Mouse (Mus musculus) spleen, postnatal 4 days (tissue): Measurements from ENCODE around the gene Pdpk1.
"Not testable (repeated sequence)": the region's sequence is repeated elsewhere in the genome, so short reads cannot be mapped to it uniquely, and the experiment has no call there.

ENCODE experiments used
- DNase-seq, 2 experiments: peaks; one replicate each; pipeline ENCODE4 v3.0.0; 2022; ENCODE audit warnings: low spot score in 2 of 2

The Pdpk1 gene

DNA sequence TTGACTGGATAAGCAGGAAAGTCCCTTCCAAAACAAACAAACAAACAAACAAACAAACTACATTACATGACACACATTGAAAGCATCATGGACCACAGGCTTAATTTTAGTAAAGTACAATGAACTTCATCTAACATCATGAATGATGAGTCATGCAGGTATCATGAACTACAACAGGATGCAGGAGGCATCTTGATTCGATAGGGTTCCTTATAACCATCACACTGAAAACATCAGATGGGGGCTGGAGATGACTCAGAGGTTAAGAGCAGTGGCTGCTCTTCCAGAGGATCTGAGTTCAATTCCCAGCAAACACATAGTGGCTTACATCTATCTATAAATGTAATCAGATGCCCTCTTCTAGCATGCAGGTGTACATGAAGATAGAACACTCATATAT lies 23.1 kb downstream of the Pdpk1 start:
- DNase-seq = no peak

DNA sequence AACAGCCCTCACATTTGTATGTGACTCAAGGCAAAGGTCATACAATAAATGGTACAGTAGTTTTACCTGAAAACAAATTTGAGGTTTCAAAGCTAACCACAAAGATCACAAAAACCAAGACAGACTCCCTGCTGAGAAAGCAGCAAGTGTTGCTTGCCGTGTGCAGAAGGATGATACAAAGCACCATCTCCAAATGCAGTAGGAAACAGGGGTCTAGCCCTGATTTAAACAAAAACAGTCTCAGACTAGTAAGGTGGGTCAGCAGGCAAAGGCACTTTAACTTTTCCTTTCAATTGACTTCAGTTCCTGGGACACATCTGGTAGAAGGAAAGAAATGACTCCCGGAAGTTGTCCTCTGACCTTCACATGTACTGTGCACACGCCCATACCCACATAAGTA lies 23.9 kb downstream of the Pdpk1 start:
- no peak for DNase-seq

DNA sequence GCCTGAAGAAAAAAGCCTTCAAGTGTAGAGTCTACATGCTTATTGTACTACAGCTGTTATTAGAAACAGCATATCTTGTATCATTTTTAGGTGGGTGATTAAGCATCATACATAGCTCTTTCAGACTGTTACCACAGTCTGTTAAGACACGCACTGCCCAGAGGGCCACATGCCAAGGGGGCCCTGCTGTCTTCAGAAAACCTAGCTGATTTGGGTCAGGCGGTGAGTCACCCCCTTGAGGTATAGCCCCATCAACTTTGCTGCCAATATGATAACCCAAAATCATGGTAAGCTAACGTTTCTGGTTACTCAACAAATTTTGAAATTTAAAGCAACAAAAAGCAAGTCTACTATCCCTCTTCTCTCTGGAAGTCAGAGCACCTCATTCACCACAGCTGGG lies 31.3 kb downstream of the Pdpk1 start:
- DNase-seq = no peak

DNA sequence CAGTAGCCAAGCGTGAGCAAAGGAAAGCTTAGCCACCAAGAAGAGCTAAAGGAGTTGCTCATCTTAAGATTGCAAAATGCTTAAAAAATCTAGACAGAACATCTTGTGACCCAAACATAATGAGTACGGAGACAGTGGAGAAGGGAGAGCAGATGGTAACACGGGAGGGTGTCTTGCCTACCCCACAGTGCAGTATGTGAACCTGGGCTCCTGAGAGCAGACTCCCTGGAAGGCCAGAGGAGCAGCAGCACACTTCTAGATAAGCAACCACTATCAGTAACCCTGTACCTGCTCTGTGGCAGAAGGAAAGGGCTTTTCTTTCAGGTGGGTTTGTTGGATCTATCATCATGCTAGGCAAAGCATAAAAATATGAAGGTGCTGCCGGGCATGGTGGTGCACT lies 37.7 kb downstream of the Pdpk1 start:
- no peak for DNase-seq

DNA sequence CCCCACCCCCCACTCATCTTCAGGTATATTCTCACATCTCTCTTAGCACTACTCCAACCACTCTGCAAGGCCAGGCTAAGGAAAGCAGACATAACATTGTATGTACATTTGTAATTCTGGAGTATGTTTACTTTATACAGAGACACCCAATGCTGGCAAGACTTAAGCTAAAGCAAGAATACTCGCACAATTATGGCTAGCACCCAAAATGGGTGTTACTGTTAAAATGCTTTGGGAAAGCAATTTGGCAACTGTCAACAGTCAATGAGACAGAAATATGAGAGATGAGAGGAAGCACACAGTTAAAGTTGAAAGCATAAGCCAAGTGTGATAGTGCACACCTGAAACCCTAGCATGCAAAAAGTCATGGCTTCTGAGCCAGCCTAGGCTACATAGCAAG lies 39.5 kb downstream of the Pdpk1 start:
- no peak for DNase-seq

DNA sequence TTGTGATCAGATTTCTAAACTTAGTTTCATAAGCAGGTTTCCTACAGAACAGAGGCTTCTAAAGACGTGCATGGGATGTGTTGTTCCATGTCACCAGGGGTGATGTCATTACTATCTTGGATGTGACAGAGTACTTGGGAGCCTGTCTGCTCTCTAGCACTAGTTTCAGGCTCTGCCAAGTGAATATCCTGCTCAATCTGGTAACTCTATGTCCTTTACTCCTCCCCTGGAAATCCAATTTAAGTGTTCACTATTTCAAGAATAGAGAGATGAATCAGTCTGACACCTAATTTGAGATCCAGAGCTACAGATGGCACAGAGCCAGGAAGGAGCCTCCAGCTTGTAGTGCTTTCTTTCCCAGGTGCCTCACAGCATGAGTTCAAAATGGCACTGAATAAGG lies 41.8 kb downstream of the Pdpk1 start:
- no peak for DNase-seq

DNA sequence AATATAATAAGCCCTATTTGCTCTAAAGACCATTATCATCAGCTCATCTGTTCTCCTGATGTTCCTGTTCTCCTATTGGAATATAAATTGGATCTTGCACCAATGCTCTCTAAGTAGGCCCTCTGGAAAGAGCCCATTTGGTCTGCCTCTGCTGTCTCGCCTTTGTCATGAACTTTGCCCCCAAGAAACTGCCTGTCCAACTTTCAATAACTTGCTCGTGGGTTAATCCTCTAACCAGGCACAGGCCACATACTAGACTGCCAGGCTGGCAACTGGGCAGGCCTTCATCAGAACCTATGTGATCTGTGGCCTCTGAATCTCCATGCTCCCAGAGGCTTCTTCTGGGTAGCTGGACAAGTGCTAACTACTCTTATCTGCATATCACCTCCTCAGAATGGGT lies 45.6 kb downstream of the Pdpk1 start:
- DNase-seq = no peak

DNA sequence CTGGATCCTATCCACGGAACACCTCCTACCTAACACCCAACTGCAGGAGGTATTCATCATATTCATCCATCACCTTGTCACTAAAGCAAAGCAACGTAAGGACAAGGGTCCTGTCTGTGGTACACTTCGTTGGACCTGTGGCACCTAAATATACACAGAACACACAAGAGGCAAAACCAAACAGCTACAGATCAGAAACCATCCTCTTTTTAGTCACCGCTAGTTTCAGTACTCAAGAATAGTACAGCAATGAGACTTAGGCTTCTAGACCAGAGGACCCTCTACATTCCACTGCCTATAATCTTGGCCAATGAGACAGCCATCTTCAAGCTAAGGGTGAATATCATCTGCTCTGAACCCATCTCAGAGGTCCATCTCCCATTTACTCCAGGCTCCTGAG lies 52.4 kb downstream of the Pdpk1 start:
- no peak for DNase-seq

DNA sequence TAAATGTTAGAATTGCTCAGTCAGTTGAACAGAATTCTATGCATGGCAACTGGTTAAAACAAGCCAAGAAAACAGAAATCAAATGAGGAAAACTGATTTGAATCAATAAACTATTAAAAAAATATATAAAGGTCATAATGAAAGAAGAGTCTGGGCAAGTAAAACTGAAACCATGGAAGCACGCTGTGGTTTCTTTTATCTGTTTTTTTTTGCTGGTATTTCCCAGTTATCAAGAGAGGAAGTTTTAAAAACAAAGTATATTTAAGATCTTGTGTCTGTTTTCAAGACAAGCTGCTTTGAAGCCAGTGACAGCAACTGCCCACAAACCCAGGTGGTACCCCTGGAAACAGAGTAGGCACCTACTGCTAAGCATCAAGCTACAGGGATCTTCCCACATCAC lies 60.1 kb downstream of the Pdpk1 start:
- DNase-seq = no peak

DNA sequence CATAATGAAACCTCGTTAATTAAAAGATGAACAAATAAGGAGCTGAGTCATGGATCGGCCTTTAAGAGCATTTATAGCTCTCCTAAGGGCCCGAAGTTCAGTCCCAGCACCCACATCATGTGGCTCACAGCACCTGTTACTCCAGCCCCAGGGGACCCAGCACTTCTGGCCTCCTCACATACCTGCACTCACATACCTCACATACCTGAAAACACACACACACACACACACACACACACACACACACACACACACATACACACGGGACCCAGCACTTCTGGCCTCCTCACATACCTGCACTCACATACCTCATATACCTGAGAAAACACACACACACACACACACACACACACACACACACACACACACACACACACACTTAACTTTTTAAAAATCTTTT lies 64.3 kb downstream of the Pdpk1 start:
- not testable (repeated sequence) for DNase-seq

DNA sequence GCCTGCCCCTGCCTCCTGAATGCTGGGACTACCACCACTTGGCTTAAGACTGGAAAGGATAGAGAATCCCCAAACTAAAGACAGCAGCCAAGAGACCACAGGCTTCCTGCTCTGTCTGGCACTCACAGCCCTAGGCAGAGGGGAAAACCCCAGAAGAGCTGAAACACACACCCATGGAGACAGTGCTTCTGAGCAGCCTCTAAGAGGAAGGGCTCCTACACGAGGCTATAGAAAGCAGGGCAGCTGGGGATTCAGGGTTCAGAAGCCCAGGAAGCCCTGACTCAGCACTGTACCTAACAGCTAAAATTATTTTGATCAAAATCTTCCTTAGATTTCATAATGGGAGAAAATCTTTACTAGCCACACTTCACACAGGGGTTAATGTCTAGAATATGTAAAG lies 66.1 kb downstream of the Pdpk1 start:
- no peak for DNase-seq

DNA sequence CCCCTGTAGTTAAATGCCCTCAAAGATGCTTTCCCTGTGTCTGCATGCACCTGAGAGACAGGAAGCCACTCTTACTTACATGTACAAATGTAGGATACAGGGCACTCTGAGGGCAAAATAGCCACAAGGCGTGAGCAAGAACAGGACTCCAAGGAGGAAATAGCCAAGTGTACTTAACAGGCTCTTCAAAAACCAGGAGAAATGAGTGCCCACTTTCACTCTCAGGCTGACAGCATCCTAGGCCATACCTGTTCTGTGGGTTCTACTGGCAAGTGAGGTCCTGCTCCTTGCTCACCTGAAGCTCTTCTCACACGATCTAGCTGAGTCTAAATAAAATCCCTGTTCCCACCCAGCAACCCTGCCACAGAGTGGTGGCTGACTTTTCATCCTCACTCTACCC lies 73.6 kb downstream of the Pdpk1 start:
- DNase-seq = no peak

DNA sequence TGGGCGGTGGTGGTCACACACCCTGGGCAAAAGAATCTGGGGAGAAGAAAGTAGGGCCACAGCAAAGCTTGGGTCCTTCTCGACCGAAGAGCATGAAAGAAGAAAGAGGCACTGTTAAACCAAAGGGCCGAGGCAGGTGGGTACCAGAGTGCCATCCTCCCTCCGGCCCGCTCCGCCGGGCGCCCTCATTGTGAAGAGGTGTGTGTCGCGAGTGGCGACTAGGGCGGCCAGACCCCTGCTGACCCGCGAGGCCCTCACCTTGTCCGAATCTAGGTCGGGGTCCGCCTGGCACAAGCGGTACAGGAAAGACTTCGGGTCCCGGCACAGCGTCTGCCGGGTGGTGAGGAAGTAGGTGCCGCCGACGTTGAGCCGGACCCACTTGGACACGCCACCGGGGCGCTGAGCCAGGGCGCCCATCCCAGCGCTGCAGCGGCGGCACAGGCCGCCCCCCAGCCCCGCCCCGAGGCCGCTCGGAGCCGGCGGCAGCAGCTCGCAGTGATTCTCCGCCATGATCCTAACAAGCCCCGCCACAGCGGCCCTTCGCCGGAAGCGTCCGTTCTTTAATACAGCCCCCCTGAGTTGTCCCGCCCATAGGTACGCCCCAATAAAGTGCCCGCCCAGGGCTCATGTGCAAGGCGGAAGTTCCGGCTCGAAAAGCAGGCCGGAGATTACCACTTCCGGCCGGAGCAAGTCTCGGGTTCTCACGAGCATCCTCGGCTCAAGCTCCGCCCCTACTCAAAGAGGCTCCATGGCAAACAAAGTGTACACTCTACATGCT lies 77.6 kb downstream of the Pdpk1 start, which contains the start of gene Kctd5:
Gene Kctd5, minus strand, starts transcription at position 567 of the 778 bp plus-strand sequence.
- peak; percentile 93 to 97 for DNase-seq

DNA sequence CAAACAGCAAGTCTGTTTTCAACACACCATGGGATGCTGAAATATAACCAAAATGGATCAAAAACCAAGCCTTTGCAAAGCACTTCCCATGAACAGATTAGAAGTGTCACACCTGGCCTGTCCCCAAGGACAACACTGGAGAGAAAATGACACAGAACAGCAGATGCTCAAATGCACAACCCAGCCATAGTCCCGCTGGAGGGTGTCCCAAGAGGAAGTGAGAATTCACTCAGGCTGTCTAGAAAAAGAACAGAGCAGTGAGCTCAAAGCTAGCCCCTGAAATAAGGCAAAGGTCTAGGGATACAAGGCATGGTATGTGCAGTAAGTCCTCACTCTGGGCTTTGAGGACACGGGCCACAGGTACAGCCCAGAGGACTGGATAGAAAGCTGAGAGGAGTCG lies 81.2 kb downstream of the Pdpk1 start:
- no peak for DNase-seq

DNA sequence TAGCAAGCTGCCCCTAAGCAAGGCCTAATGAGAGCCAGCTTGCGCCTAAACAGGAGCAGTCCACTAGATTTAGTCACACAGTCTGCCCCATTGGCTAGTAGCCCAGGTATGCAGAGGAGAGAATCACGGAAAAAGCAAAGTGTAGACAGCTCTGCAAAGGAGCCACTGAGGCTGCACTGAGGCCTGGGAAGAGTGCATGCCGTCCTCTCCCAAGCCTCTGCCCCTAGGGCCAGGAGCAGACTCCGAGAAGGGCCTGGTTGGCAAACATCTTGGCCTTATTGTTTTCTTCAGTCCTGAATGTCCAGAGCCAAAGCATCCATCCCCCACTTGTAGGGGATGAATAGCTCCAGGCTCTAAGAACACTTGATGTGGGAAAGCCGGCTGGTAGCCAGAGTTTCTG lies 82.5 kb downstream of the Pdpk1 start:
- no peak for DNase-seq

DNA sequence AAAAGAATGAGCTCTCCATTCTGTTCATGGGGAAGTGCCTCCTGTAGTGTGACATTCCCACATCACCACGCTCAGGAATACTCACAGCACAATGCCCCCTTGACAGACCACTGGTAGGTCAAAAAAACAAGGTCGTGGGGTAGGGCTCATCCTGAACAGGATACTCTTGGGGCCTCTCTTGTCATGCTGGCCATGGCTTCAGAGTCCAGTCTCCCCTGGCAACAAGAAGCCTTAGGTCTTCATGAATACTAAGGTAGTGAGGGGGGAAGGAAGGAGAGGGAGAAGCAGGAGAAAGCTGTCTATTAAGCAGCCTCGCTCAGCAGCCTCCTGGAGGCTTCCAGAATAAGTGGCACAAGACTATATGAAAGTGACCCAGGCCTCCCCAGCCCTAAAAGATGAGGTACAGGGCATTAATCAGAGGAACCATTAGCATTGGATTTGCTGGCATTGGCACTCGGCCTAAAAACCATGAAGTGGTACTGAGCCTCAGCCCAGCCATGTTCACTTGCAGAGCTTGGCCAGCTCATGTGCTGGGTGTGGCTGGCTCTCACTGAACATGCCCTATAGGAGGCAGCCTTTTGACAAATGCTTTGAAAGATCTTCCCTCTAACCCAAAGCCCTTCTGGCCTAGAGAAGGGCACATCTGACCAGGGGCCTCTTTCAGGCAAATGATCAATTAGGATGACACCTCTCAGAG lies 88.1 kb downstream of the Pdpk1 start:
- no peak for DNase-seq

DNA sequence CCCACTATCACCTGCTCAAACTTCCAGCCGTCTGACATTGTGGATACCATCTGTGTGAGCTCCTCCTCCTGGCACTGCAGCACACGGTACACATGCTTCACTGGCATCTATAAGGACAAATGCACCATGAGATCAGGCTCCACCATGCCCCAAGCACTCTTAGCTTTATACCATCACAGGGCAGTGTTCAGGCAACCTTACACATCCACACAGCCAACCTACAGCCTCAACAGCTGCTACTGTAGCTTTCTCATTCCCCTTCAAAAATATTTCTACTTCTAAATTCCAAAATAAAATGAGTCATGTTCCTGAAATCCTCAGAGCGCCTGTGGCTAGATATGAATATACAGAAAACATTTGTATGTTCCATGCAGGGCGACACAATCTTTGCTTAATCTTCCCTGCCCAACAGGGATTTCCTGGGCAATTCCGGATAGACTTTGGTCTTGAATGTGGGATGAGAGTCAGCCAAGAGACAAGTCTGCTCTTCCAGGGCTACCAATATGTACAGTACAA lies 92.9 kb downstream of the Pdpk1 start:
- DNase-seq = no peak

DNA sequence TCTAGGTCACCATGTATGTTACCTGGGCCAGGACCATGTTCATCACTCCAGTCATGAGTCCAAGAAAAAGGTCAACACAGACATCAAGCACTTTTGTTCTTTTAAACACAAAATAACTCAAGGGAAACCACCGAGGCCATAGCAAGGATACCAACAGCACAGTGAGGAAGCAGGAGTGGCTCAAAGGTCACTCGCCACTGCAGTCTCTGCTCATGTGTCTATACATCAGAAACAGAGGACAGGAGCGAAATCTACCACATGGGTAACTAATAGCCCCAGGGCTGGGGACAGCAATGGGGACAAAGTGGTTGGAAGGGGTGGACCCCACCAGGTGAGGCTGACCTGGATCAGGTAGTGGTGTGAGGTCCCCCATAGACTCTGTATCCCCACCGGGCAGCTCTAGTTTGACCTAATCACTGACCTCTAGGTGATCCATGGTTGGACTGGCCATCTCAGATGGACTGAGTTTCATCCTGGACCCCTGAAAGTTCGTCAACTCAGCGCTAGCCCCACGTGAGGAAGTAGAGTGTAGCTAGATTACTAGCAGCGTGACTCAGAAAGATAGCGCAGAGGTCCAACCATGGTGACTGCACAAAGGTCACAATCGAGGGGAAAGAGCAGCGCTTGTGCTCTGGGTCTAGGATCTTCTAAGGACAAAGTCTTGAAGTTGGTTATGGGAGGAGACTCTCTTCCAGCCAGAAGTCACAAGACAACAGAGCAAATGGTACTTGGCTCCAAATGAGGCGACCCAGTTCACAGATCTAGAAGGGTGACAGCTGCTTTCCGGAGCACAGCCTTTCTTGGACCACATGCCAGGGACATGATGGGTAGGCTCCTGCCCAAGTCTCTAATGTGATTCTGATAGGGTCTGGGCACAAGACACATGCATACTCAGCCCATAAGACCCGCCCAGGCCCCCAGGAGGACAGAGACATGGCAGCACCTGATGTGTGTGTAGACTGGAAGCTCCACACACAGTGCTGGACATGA lies 93.8 kb downstream of the Pdpk1 start:
- no peak for DNase-seq

DNA sequence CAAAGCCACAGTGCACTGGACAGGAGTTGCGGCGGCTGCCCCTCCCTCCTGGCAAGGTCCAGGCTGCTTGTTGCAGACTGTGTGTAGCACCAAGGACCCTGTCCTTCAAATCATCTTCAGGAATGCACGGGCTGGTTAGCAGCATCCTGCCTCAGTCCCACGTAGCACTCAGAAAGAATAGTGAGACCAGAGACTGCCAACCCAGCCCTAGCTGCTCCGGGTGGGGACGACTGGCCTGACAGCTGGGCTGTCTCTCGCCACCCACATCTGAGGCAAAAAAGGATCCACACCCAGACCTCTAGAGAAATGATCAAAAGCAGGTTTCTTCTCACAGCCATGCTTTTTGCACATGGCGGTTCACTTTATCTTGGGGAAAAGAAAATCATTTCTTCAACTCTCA lies 101.7 kb downstream of the Pdpk1 start:
- DNase-seq = no peak

DNA sequence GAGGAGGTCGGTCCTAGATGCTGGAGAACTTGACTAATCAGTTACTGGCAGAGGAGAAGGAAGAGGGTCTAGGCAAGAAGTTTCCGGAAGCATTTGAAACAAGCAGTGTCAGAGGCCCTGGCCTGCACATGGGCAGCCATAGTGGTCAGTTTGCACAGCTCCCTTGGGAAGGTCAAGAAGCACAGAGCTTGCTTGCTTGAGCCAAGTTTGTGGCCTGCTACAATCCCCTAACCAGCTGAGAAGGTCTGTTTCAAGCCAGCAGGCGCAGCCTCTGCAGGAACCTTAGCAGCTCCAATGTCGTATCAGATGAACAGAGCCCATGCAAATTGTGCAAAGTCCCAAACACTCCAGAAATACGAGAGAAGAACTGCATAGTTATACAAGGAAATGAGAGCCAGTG lies 102.7 kb downstream of the Pdpk1 start:
- no peak for DNase-seq

DNA sequence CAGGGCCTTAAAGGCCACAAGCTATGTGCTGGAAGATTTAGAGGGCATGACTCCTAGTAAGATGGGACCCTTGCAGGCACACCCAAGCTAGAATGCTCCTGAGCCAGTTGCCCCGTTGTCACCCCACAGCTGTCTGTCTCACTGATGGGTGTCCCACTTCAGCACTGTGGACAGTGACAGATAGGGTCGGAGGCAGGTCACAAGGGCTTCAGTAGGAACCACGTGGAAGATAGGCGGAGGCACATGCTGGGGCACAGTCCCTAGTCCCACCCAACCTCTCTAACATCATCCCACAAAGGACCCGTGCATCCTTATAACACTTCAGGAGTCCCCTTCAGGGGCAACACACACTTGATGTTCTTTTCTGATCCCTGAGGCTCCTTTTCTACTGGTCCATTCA lies 104.7 kb downstream of the Pdpk1 start:
- DNase-seq = no peak

DNA sequence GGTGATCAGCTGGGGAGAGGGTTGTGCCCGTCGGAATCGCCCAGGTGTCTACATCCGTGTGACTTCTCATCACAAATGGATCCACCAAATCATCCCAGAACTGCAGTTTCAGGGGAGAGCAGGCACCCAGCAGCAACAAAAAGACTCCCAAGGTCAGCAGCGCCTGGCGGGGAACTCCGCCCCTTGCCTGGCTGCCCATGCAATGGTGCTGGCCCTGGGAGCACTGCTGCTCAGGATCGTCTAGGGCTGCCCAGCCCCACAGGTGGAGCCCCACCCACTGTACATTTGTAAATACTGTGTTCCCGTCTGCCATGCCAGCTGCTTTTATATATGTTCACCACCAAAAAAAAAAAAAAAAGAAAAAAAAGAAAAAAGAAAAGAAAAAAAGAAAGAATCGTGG lies 105.1 kb downstream of the Pdpk1 start:
- DNase-seq = no peak
